Mouse (Mus musculus) B cell, adult (primary cell): ENCODE results near the gene 1700023F06Rik. TPM values are rescaled to one million over a fixed set of nuclear protein-coding genes. Genes with fewer than 3 reads are reported as not detected.

Experiments used
- total RNA-seq: library from RNA; stranded (reverse); gene quantifications from 4 replicates; pipeline ENCODE4 v1.2.4, GENCODE M21; 2023; ENCODE audit not compliant: inconsistent age

The 1700023F06Rik gene
- total RNA-seq = not detected in 4 replicates

GRCm38 (mm10) chr11:103208458-103208857 is at the start of gene 1700023F06Rik:
Gene 1700023F06Rik (minus strand): TSS chr11:103208558.

GRCm38 (mm10) chr11:103217790-103218516 is 9.6 kb upstream of the 1700023F06Rik start, which contains the start of gene Spata32:
Gene Spata32 (minus strand): TSS chr11:103218432.

GRCm38 (mm10) chr11:103170494-103171285 is 37.7 kb downstream of the 1700023F06Rik start, which contains the start of gene Fmnl1:
Gene Fmnl1 (plus strand): TSS chr11:103171107.

Other genes starting within 250 kb of the 1700023F06Rik start
- gene Nmt1, start 180.4 kb downstream of the 1700023F06Rik start, total RNA-seq = 58.0 to 62.2 TPM (median 59.9 TPM) in 4 replicates
- gene Dcakd, start 180.2 kb downstream of the 1700023F06Rik start, total RNA-seq = 15.0 to 17.7 TPM (median 15.8 TPM) in 4 replicates
- gene Plcd3, start 106.9 kb downstream of the 1700023F06Rik start, total RNA-seq = 2.7 to 4.7 TPM (median 3.8 TPM) in 4 replicates
- 46.6 to 58.5 TPM (median 49.6 TPM) in 4 replicates for gene Acbd4, start 106.9 kb downstream of the 1700023F06Rik start, total RNA-seq
- gene Hexim1, start 92.3 kb downstream of the 1700023F06Rik start, total RNA-seq = 55.6 to 59.2 TPM (median 56.1 TPM) in 4 replicates
- gene Hexim2, start 76.1 kb downstream of the 1700023F06Rik start, total RNA-seq = 3.5 to 7.4 TPM (median 6.4 TPM) in 4 replicates
- gene Fmnl1, start 37.5 kb downstream of the 1700023F06Rik start, total RNA-seq = 368 to 401 TPM (median 386 TPM) in 4 replicates
- not detected in 4 replicates for gene Spata32, start 9.9 kb upstream of the 1700023F06Rik start, total RNA-seq
- gene Map3k14, start 58.9 kb upstream of the 1700023F06Rik start, total RNA-seq = 56.0 to 63.2 TPM (median 59.6 TPM) in 4 replicates
- 88.5 to 95.2 TPM (median 90.7 TPM) in 4 replicates for gene Arhgap27, start 155.1 kb upstream of the 1700023F06Rik start, total RNA-seq
- gene Plekhm1, start 204.1 kb upstream of the 1700023F06Rik start, total RNA-seq = 75.9 to 86.8 TPM (median 84.0 TPM) in 4 replicates